Mouse (Mus musculus) CH12.LX (cell line): ENCODE data around the gene Dock10. TPM values are rescaled to one million over a fixed set of nuclear protein-coding genes. Genes with fewer than 3 reads are reported as not detected.

Experiments
- DNase-seq: peaks from one replicate; pipeline ENCODE4 v3.0.0-alpha.2; 2013; ENCODE audit errors: extremely low read depth
- H3K27ac ChIP-seq: 2 replicates; pipeline ENCODE4 v1.5.1; 2012; ENCODE audit warnings: low read depth, mild to moderate bottlenecking, control low read depth, moderate library complexity; ENCODE audit not compliant: insufficient read depth
- H3K27me3 ChIP-seq: replicated peaks from 2 replicates; pipeline ENCODE3; 2012; ENCODE audit warnings: inconsistent platforms
- H3K36me3 ChIP-seq, 2 experiments: replicated peaks in 1 of 2; 2 replicates each; pipeline versions ENCODE3 to v1.6.1; 2012; ENCODE audit warnings: inconsistent platforms in 1 of 2, low read length in 1 of 2, mild to moderate bottlenecking in 1 of 2, mixed read lengths in 1 of 2, moderate library complexity in 1 of 2; ENCODE audit not compliant: control insufficient read depth in 1 of 2, insufficient read depth in 1 of 2
- H3K4me1 ChIP-seq, 2 experiments: 2 replicates each; pipeline ENCODE4 v1.6.1; 2012; ENCODE audit warnings: inconsistent platforms in 1 of 2, moderate library complexity in 1 of 2; ENCODE audit not compliant: insufficient read depth in 2 of 2, control insufficient read depth in 1 of 2
- H3K4me2 ChIP-seq: 2 replicates; pipeline ENCODE4 v1.6.1; 2012; ENCODE audit warnings: low read depth, mild to moderate bottlenecking, control low read depth; ENCODE audit not compliant: poor library complexity, insufficient read depth, severe bottlenecking
- H3K4me3 ChIP-seq, 3 experiments: fragments of 150-350 bp in 1 of 3; sonication (generic) in 1 of 3; replicated peaks in 1 of 3; 2 replicates each; pipeline versions ENCODE3 to v1.5.1; 2011 to 2012; ENCODE audit warnings: low read depth in 2 of 3, low read length in 2 of 3, mild to moderate bottlenecking in 2 of 3, moderate library complexity in 2 of 3, control low read depth in 1 of 3, improper control_type of control experiment in 1 of 3, inconsistent platforms in 1 of 3, mixed read lengths in 1 of 3; ENCODE audit not compliant: poor library complexity in 1 of 3
- H3K79me2 ChIP-seq: replicated peaks from 2 replicates; pipeline ENCODE4 v1.6.1; 2012; ENCODE audit warnings: mild to moderate bottlenecking, moderate library complexity; ENCODE audit not compliant: control insufficient read depth, poor library complexity, insufficient read depth, severe bottlenecking; ENCODE audit errors: extremely low read depth
- H3K9ac ChIP-seq: 2 replicates; pipeline ENCODE4 v1.6.1; 2012; ENCODE audit warnings: low read depth, mild to moderate bottlenecking, control low read depth, moderate library complexity; ENCODE audit not compliant: insufficient read depth
- H3K9me3 ChIP-seq: replicated peaks from 2 replicates; pipeline ENCODE3; 2012; ENCODE audit warnings: low read length, inconsistent platforms, mixed read lengths
- BHLHE40 ChIP-seq: IDR thresholded peaks from 2 replicates; pipeline ENCODE4 v1.6.1; 2011; ENCODE audit warnings: mild to moderate bottlenecking, low read depth, low read length, improper control_type of control experiment
- CHD1 ChIP-seq: IDR thresholded peaks from 2 replicates; pipeline ENCODE4 v1.6.1; 2012; ENCODE audit warnings: low read depth, low read length, improper control_type of control experiment, inconsistent platforms
- CTCF ChIP-seq, 2 experiments: IDR thresholded peaks in 1 of 2; conservative IDR thresholded peaks in 1 of 2; 2 replicates each; pipeline ENCODE4 v1.5.1; 2011 to 2012; ENCODE audit warnings: low read depth in 2 of 2, low read length in 2 of 2, improper control_type of control experiment in 1 of 2, inconsistent platforms in 1 of 2, mild to moderate bottlenecking in 1 of 2, moderate library complexity in 1 of 2
- E2F4 ChIP-seq: IDR thresholded peaks from 2 replicates; pipeline ENCODE4 v1.6.1; 2011; ENCODE audit warnings: low read depth, low read length, improper control_type of control experiment; ENCODE audit not compliant: insufficient replicate concordance
- ELF1 ChIP-seq: IDR thresholded peaks from 2 replicates; pipeline ENCODE4 v1.6.1; 2014; ENCODE audit warnings: low read depth, mild to moderate bottlenecking, inconsistent platforms, low read length, improper control_type of control experiment
- ETS1 ChIP-seq: conservative IDR thresholded peaks from 2 replicates; pipeline ENCODE4 v1.6.1; 2012; ENCODE audit warnings: low read depth, mild to moderate bottlenecking, inconsistent platforms, low read length, improper control_type of control experiment, moderate library complexity
- IRF4 ChIP-seq: IDR thresholded peaks from 2 replicates; pipeline ENCODE4 v1.6.1; 2014; ENCODE audit warnings: low read depth, mild to moderate bottlenecking, inconsistent platforms, low read length, improper control_type of control experiment
- JUN ChIP-seq: IDR thresholded peaks from 2 replicates; pipeline ENCODE4 v1.6.1; 2011; ENCODE audit warnings: low read depth, mild to moderate bottlenecking, low read length, improper control_type of control experiment, moderate library complexity; ENCODE audit not compliant: insufficient read depth
- KAT2A ChIP-seq: IDR thresholded peaks from 2 replicates; pipeline ENCODE4 v1.6.1; 2012; ENCODE audit warnings: low read length, improper control_type of control experiment, inconsistent platforms; ENCODE audit not compliant: insufficient replicate concordance
- MEF2A ChIP-seq: IDR thresholded peaks from 2 replicates; pipeline ENCODE4 v1.6.1; 2014; ENCODE audit warnings: low read depth, mild to moderate bottlenecking, inconsistent platforms, low read length, improper control_type of control experiment, borderline replicate concordance
- MYC ChIP-seq: IDR thresholded peaks from 2 replicates; pipeline ENCODE4 v1.6.1; 2011; ENCODE audit warnings: low read depth, mild to moderate bottlenecking, improper control_type of control experiment, low read length
- PAX5 ChIP-seq: IDR thresholded peaks from 2 replicates; pipeline ENCODE4 v1.6.1; 2012; ENCODE audit warnings: low read length, inconsistent platforms, mixed read lengths
- POLR2A ChIP-seq: IDR thresholded peaks from 2 replicates; pipeline ENCODE4 v1.6.1; 2011; ENCODE audit warnings: low read depth, mild to moderate bottlenecking, improper control_type of control experiment, low read length
- POLR2AphosphoS2 ChIP-seq: IDR thresholded peaks from 2 replicates; pipeline ENCODE4 v1.6.1; 2011; ENCODE audit warnings: low read depth, low read length, improper control_type of control experiment
- RAD21 ChIP-seq: IDR thresholded peaks from 2 replicates; pipeline ENCODE4 v1.6.1; 2011; ENCODE audit warnings: low read depth, mild to moderate bottlenecking, low read length, improper control_type of control experiment, moderate library complexity
- SMC3 ChIP-seq: IDR thresholded peaks from 2 replicates; pipeline ENCODE4 v1.6.1; 2011; ENCODE audit warnings: low read depth, low read length, improper control_type of control experiment
- TBP ChIP-seq: conservative IDR thresholded peaks from 2 replicates; pipeline ENCODE4 v1.6.1; 2011; ENCODE audit warnings: low read depth, low read length, improper control_type of control experiment
- UBTF ChIP-seq: IDR thresholded peaks from 2 replicates; pipeline ENCODE4 v1.6.1; 2012; ENCODE audit warnings: low read depth, mild to moderate bottlenecking, inconsistent platforms, low read length, improper control_type of control experiment, moderate library complexity
- USF1 ChIP-seq: IDR thresholded peaks from 2 replicates; pipeline ENCODE4 v1.6.1; 2014; ENCODE audit warnings: low read depth, mild to moderate bottlenecking, inconsistent platforms, low read length, improper control_type of control experiment
- USF2 ChIP-seq: conservative IDR thresholded peaks from 2 replicates; pipeline ENCODE4 v1.6.1; 2011; ENCODE audit warnings: low read depth, low read length, improper control_type of control experiment
- ZC3H11A ChIP-seq: IDR thresholded peaks from 2 replicates; pipeline ENCODE4 v1.6.1; 2012; ENCODE audit warnings: low read depth, mild to moderate bottlenecking, inconsistent platforms, low read length, improper control_type of control experiment
- ZMIZ1 ChIP-seq: IDR thresholded peaks from 2 replicates; pipeline ENCODE4 v1.6.1; 2012; ENCODE audit warnings: low read depth, mild to moderate bottlenecking, inconsistent platforms, low read length, improper control_type of control experiment
- ZNF384 ChIP-seq: IDR thresholded peaks from 2 replicates; pipeline ENCODE4 v1.6.1; 2012; ENCODE audit warnings: low read depth, low read length, improper control_type of control experiment, inconsistent platforms
- dilution Hi-C: fragments of 300-500 bp; cut with MboI; formaldehyde crosslinking; loops from 2 replicates; pipeline ENCODE4 v1.14.3; 2020; ENCODE audit warnings: low sequenced_read_pairs; ENCODE audit not compliant: extremely low pct_unique_long_range_greater_than_20kb, extremely low pct_ligation_motif_present
- in situ Hi-C: fragments of 300-500 bp; cut with MboI; formaldehyde crosslinking; loops from 3 replicates; pipeline ENCODE4 v1.14.3; 2019; ENCODE audit warnings: low sequenced_read_pairs, low pct_ligation_motif_present, low pct_unique_long_range_greater_than_20kb, mixed read lengths
- polyA plus RNA-seq: library from polyadenylated mRNA; unstranded; fragments of >175 nt; gene quantifications from 2 replicates; pipeline ENCODE4 v1.2.1, GENCODE M21; 2012; ENCODE audit warnings: low read depth; ENCODE audit not compliant: insufficient read length
- total RNA-seq, 2 experiments: library from RNA; depleted of rRNA; stranded (reverse); fragments of 300-350 nt in 1 of 2; fragments of >200 nt in 1 of 2; gene quantifications; 2 replicates each; pipeline ENCODE4 v1.2.3; 2012 to 2014

Dock10 gene
- total and polyA plus RNA-seq, 3 experiments = 44.7 to 77.2 (median 62.2) TPM

- in situ Hi-C loops = no loop called here
- no peak overlapping the region for H3K27ac ChIP-seq
- dilution Hi-C loops = no loop called here
Measured at GRCm38 (mm10) chr1:80630179-80631149, 127.9 kb downstream of the Dock10 start.

GRCm38 (mm10) chr1:80628054-80628453, 130.3 kb downstream of the Dock10 start:
- Histone ChIP-seq H3K27ac (no peak overlapping the region), H3K4me2 (no peak overlapping the region), H3K9me3 (no peaks in the 10 kb centered on the region), H3K36me3 (peaks cover 3 to 52% of the 10 kb centered on the region in 2 experiments), H3K4me3 (no peak overlapping the region), H3K79me2 (peaks cover 11% of the 10 kb centered on the region), H3K4me1 (peaks cover 2 to 54% of the 10 kb centered on the region in 2 experiments; a peak in 3 of 4 replicates), H3K9ac (no peak overlapping the region), H3K27me3 (no peaks in the 10 kb centered on the region)
- dilution Hi-C loops = no loop called here
- DNase-seq = no peak
- TF ChIP-seq JUN (no peak), ZNF384 (no peak), ELF1 (no peak), ZC3H11A (no peak)
- in situ Hi-C loops = no loop called here

More at GRCm38 (mm10) chr1:80630179-80631149, 127.9 kb downstream of the Dock10 start:
- Histone ChIP-seq H3K27me3 (no peaks in the 10 kb centered on the region), H3K36me3 (peaks cover 21 to 64% of the 10 kb centered on the region in 2 experiments), H3K4me2 (no peak overlapping the region), H3K9me3 (no peaks in the 10 kb centered on the region), H3K9ac (no peak overlapping the region), H3K4me3 (no peak overlapping the region), H3K79me2 (peaks cover 17% of the 10 kb centered on the region), H3K4me1 (peaks cover 3 to 43% of the 10 kb centered on the region in 2 experiments)
- no peak for DNase-seq
- TF ChIP-seq IRF4 (no peak), E2F4 (no peak), KAT2A (no peak), SMC3 (no peak), BHLHE40 (no peak), CHD1 (no peak), ZMIZ1 (no peak), MYC (no peak), POLR2A (no peak), CTCF (conservative IDR thresholded peaks at IDR 0.05 in 1 of 2, IDR thresholded peaks at IDR 0.05 in 1 of 2; ENCODE audit: low read depth in 2 of 2, low read length in 2 of 2) (no peak), POLR2AphosphoS2 (no peak), PAX5 (no peak), UBTF (no peak), RAD21 (no peak), ZNF384 (no peak), TBP (no peak), USF1 (no peak), USF2 (no peak), ETS1 (no peak), MEF2A (no peak)
